Mouse (Mus musculus) kidney, adult 2 months (tissue): ENCODE results near the gene Fer1l5. TPM values are rescaled to one million over a fixed set of nuclear protein-coding genes. Genes with fewer than 3 reads are reported as not detected.
A peak's percentile ranks its signal among the peaks of the same experiment; 100 is the strongest.

Experiments used
- DNase-seq: peaks from one replicate; pipeline ENCODE4 v3.0.0; 2021
- H3K27ac ChIP-seq: fragments of 200-500 bp; 2 replicates; pipeline ENCODE4 v1.5.1; 2012; ENCODE audit warnings: low read depth, low read length, control low read depth, inconsistent platforms; ENCODE audit not compliant: insufficient read depth
- H3K27me3 ChIP-seq: fragments of 200-500 bp; replicated peaks from 2 replicates; pipeline ENCODE4 v1.6.1; 2012; ENCODE audit warnings: mild to moderate bottlenecking, moderate library complexity, low read length, inconsistent platforms; ENCODE audit not compliant: control insufficient read depth, insufficient read depth
- H3K36me3 ChIP-seq: fragments of 200-500 bp; 2 replicates; pipeline ENCODE4 v1.6.1; 2012; ENCODE audit warnings: mild to moderate bottlenecking, moderate library complexity, low read length, inconsistent platforms; ENCODE audit not compliant: control insufficient read depth, insufficient read depth
- H3K4me1 ChIP-seq: fragments of 200-500 bp; 2 replicates; pipeline ENCODE4 v1.6.1; 2011; ENCODE audit warnings: low read length; ENCODE audit not compliant: control insufficient read depth, insufficient read depth
- H3K4me3 ChIP-seq: fragments of 200-500 bp; 2 replicates; pipeline ENCODE4 v1.5.1; 2011; ENCODE audit warnings: mild to moderate bottlenecking, low read depth, low read length, control low read depth; ENCODE audit not compliant: insufficient read depth
- CTCF ChIP-seq: fragments of 200-500 bp; conservative IDR thresholded peaks from 2 replicates; pipeline ENCODE4 v1.5.1; 2011; ENCODE audit warnings: low read depth, mild to moderate bottlenecking, control low read depth, low read length, moderate library complexity, mixed read lengths; ENCODE audit not compliant: insufficient read depth, insufficient read length
- POLR2A ChIP-seq: fragments of 200-500 bp; IDR thresholded peaks from one replicate; pipeline ENCODE4 v1.6.1; 2011; ENCODE audit warnings: low read depth, low read length, control low read depth
- WGBS: fragments of 180-500 bp; shearing (Covaris S2); methylation state at CpG from one replicate; pipeline ENCODE4 v1.1.7; 2018; 5-methylcytosine and 5-hydroxymethylcytosine counted together
- polyA plus RNA-seq: library from polyadenylated mRNA; depleted of rRNA; stranded (reverse); fragments of >200 nt; gene quantifications from 2 replicates; pipeline ENCODE4 v1.2.3, GENCODE M21; 2012; rRNA removed

The Fer1l5 gene
- 0.06 and 0.08 TPM in 2 replicates for polyA plus RNA-seq

GRCm38 (mm10) chr1:36371934-36372845 is at the start of gene Fer1l5:
Gene Fer1l5, plus strand, starts transcription at chr1:36372291.
- no peaks in the 10 kb centered on the region for H3K36me3 ChIP-seq
- H3K27ac ChIP-seq = no peak within 1 kb of the TSS
- 89% methylated on average over 10 of the region's 10 CpGs for WGBS
- no peak for TF ChIP-seq CTCF
- no peak for TF ChIP-seq POLR2A
- no peak for DNase-seq
- no peaks in the 10 kb centered on the region for H3K27me3 ChIP-seq
- H3K4me3 ChIP-seq = no peak within 1 kb of the TSS
- peaks cover 11% of the 10 kb centered on the region for H3K4me1 ChIP-seq

DNA sequence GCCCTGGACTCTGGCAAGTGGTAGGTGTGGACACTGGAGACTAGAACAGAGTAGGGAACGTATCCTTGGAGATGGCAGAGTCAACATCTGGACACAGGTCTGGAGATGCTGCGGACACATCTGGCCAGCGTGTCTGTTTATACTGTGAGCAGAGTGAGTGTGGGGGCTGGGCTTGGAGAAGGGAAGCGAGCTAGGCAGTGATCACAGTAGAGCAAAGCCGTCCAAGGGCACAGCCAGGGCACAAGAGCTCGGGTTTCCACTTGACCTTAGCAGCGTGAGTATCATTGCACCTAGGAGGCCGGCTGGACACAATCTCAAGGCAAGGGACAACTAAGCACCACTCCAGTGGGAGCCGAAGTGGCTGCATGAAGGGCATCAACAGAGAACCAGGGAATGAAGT is 49.0 kb upstream of the Fer1l5 start:
- Histone ChIP-seq H3K36me3 (no peaks in the 10 kb centered on the region), H3K27me3 (no peaks in the 10 kb centered on the region), H3K4me3 (no peak overlapping the region), H3K4me1 (0 out of 2 replicates have a peak, but pooled peaks cover 4% of the 10 kb centered on the region), H3K27ac (no peak overlapping the region)
- no peak for DNase-seq
- 46% methylated on average over 9 of the region's 9 CpGs for WGBS
- TF ChIP-seq CTCF = no peak
- TF ChIP-seq POLR2A = no peak

DNA sequence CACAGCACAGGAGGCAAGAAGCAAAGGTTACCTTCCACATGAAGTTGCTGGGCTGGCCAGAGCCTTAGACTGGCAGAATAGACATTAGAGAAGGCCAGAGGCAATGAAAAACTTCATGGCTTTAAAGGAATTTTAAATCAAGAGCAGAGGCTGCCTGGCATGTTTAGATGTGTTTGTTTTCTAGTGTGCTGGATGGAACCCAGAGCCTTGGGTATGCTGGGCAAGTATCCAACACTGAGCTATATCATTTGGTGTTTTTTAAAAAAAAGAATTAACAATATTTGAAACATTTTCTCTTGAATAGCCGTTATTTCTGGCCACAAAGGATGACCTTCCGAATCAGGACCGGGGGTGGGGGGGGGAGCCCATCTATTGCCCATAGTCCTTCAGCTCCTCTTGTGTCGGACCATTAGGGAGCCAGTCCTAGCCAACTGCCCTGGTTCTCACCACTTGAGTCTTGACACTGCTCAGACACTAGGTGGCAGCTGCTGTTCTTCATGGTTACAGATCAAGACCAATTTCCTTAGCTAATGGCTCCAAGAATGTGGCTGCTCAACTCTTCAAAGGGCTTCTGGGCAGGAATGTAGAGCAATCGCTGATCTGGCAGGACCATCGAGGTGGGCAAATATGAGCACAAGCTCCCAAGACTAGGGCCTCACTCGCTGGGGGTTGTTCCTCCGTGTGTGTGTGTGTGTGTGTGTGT is 48.2 kb upstream of the Fer1l5 start:
- 22% methylated on average over 8 of the region's 8 CpGs for WGBS
- Histone ChIP-seq H3K36me3 (no peaks in the 10 kb centered on the region), H3K4me1 (0 out of 2 replicates have a peak, but pooled peaks cover 4% of the 10 kb centered on the region), H3K4me3 (no peak overlapping the region), H3K27me3 (no peaks in the 10 kb centered on the region), H3K27ac (no peak overlapping the region)
- TF ChIP-seq POLR2A (no peak), CTCF (peak; percentile 71)
- DNase-seq = peak; percentile 77

DNA sequence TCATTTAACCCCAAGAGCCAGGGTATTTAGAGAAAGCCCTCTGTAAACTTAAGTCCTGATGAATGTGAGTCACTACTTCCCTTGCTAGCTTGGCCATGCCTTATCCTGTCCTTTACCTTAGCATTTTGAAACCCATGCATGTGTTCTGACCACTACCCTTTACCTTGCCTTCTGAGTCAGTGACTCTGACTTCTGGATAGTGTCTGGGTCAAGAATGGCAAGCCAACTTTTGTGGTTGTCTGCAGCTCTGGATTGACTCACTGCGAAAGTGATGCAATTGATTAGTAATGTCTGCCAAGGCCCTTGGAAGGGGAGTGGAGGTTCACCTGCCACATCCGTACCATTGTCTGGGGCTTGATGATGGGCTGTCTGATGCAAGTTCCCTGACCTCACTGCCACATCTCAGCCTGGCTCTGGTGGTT is 46.2 kb upstream of the Fer1l5 start:
- Histone ChIP-seq H3K27ac (no peak overlapping the region), H3K27me3 (no peaks in the 10 kb centered on the region), H3K36me3 (no peaks in the 10 kb centered on the region), H3K4me3 (no peak overlapping the region), H3K4me1 (0 out of 2 replicates have a peak, but pooled peaks cover 4% of the 10 kb centered on the region)
- no peak for TF ChIP-seq POLR2A
- no peak for TF ChIP-seq CTCF
- WGBS = 88% methylated on average over 2 of the region's 2 CpGs
- no peak for DNase-seq

GRCm38 (mm10) chr1:36326815-36327214 is 45.3 kb upstream of the Fer1l5 start:
- WGBS = 87% methylated on average over 2 of the region's 2 CpGs
- Histone ChIP-seq H3K4me3 (no peak overlapping the region), H3K27me3 (no peaks in the 10 kb centered on the region), H3K4me1 (0 out of 2 replicates have a peak, but pooled peaks cover 4% of the 10 kb centered on the region), H3K36me3 (no peaks in the 10 kb centered on the region), H3K27ac (no peak overlapping the region)
- TF ChIP-seq POLR2A (no peak), CTCF (no peak)
- no peak for DNase-seq

DNA sequence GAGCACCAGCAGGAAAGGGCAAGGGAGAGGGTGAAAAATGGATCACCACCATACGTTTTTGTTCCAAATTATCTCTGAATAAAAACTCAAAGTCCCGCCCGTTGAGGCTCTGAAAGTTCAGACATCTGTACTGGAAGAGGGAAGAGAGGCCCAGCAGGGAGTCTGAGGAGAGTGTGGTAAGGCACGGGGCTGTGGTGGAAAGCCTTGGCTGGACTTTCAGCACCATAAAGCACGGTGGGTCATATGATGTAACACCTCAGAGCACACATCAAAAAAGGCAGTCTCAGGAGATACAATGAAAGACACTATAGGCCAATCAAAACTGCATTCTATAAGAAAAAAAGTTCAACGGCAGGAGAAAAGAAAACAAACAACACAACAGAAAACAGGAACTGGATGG is 40.3 kb upstream of the Fer1l5 start:
- H3K27me3 ChIP-seq = no peaks in the 10 kb centered on the region
- H3K27ac ChIP-seq = no peak overlapping the region
- no peak for DNase-seq
- H3K4me1 ChIP-seq = peaks cover 2% of the 10 kb centered on the region; the same call in 1 of the 2 replicates
- WGBS = 59% methylated on average over 6 of the region's 6 CpGs
- TF ChIP-seq POLR2A (no peak), CTCF (no peak)
- no peaks in the 10 kb centered on the region for H3K36me3 ChIP-seq
- H3K4me3 ChIP-seq = no peak overlapping the region
